Mouse (Mus musculus) midbrain, embryonic 12.5 days (tissue): Measurements from ENCODE around the gene Mlc1. TPM values are rescaled to one million over a fixed set of nuclear protein-coding genes. Genes with fewer than 3 reads are reported as not detected.

ENCODE experiments used
- ATAC-seq: fragments of 200-750 bp; cut with Nextera tagmentation; 2 replicates; pipeline ENCODE4 v1.8.0; 2017; ENCODE audit warnings: low read depth, moderate TSS enrichment, moderate library complexity; ENCODE audit not compliant: low FRiP score
- H3K27ac ChIP-seq: fragments of 300-500 bp; sonication (generic); replicated peaks from 2 replicates; pipeline ENCODE4 v1.5.1; 2016; ENCODE audit warnings: mild to moderate bottlenecking
- H3K27me3 ChIP-seq: fragments of 300-500 bp; sonication (generic); 2 replicates; pipeline ENCODE4 v1.6.1; 2016; ENCODE audit warnings: mild to moderate bottlenecking
- H3K36me3 ChIP-seq: fragments of 300-500 bp; sonication (generic); 2 replicates; pipeline ENCODE4 v1.6.1; 2016
- H3K4me1 ChIP-seq: fragments of 300-500 bp; sonication (generic); 2 replicates; pipeline ENCODE4 v1.6.1; 2016
- H3K4me2 ChIP-seq: fragments of 300-500 bp; sonication (generic); replicated peaks from 2 replicates; pipeline ENCODE4 v1.6.1; 2016; ENCODE audit warnings: mild to moderate bottlenecking, moderate library complexity
- H3K4me3 ChIP-seq: fragments of 300-500 bp; sonication (generic); 2 replicates; pipeline ENCODE4 v1.5.1; 2016; ENCODE audit warnings: mild to moderate bottlenecking
- H3K9ac ChIP-seq: fragments of 300-500 bp; sonication (generic); replicated peaks from 2 replicates; pipeline ENCODE4 v1.6.1; 2016; ENCODE audit warnings: mild to moderate bottlenecking, moderate library complexity
- H3K9me3 ChIP-seq: fragments of 300-500 bp; sonication (generic); 2 replicates; pipeline ENCODE4 v1.6.1; 2016; ENCODE audit warnings: mild to moderate bottlenecking
- WGBS: fragments of 180-500 bp; shearing (Covaris S2); methylation state at CpG from one replicate; pipeline ENCODE4 v1.1.7; 2016; 5-methylcytosine and 5-hydroxymethylcytosine counted together
- polyA plus RNA-seq: library from polyadenylated mRNA; unstranded; fragments of >200 nt; fragmentation: Nextera tagmentation; extraction: Ambion mirVana; gene quantifications from 2 replicates; pipeline ENCODE4 v1.2.1, GENCODE M21; 2016

Gene Mlc1
- polyA plus RNA-seq, result 3.8 and 4.7 TPM in 2 replicates

GRCm38 (mm10) chr15:88978281-88979137 lies at the start of gene Mlc1:
Gene Mlc1 (minus strand): TSS chr15:88979007.
- H3K9me3 ChIP-seq, result no peaks in the 10 kb centered on the region; the same call in 1 of the 2 replicates
- 11% methylated on average over 10 of the region's 10 CpGs for WGBS
- H3K4me2 ChIP-seq, result peak within 1 kb of the TSS; percentile 29
- peak; percentile 91 for ATAC-seq
- peak within 1 kb of the TSS; percentile 18; the same call in 1 of the 2 replicates for H3K4me3 ChIP-seq
- no peak within 1 kb of the TSS for H3K9ac ChIP-seq
- peak within 1 kb of the TSS; percentile 71 for H3K27ac ChIP-seq
- peaks cover 20% of the 10 kb centered on the region for H3K4me1 ChIP-seq
- no peaks in the 10 kb centered on the region for H3K36me3 ChIP-seq
- H3K27me3 ChIP-seq, result peaks cover 21% of the 10 kb centered on the region

- no peak overlapping the region for H3K9ac ChIP-seq
- no peaks in the 10 kb centered on the region for H3K27me3 ChIP-seq
- H3K4me3 ChIP-seq, result no peak overlapping the region
- H3K4me2 ChIP-seq, result no peak overlapping the region
- H3K9me3 ChIP-seq, result no peaks in the 10 kb centered on the region
- WGBS, result 87% methylated on average over 7 of the region's 7 CpGs
- peaks cover 3% of the 10 kb centered on the region; the same call in 1 of the 2 replicates for H3K4me1 ChIP-seq
- ATAC-seq, result no peak
- no peak overlapping the region for H3K27ac ChIP-seq
- H3K36me3 ChIP-seq, result no peaks in the 10 kb centered on the region
Measured at GRCm38 (mm10) chr15:89020492-89020891, 41.7 kb upstream of the Mlc1 start.

- H3K36me3 ChIP-seq, result no peaks in the 10 kb centered on the region
- no peak for ATAC-seq
- no peak overlapping the region for H3K27ac ChIP-seq
- H3K4me3 ChIP-seq, result no peak overlapping the region
- H3K27me3 ChIP-seq, result no peaks in the 10 kb centered on the region
- no peak overlapping the region for H3K4me2 ChIP-seq
- no peaks in the 10 kb centered on the region for H3K9me3 ChIP-seq
- WGBS, result 85% methylated on average over 7 of the region's 7 CpGs
- H3K9ac ChIP-seq, result no peak overlapping the region
- H3K4me1 ChIP-seq, result peaks cover 3% of the 10 kb centered on the region; the same call in 1 of the 2 replicates
Measured at GRCm38 (mm10) chr15:89020085-89020484, 41.3 kb upstream of the Mlc1 start.

- no peak overlapping the region for H3K4me3 ChIP-seq
- 88% methylated on average over 3 of the region's 3 CpGs for WGBS
- H3K36me3 ChIP-seq, result no peaks in the 10 kb centered on the region
- no peak overlapping the region for H3K9ac ChIP-seq
- H3K27ac ChIP-seq, result no peak overlapping the region
- no peak overlapping the region for H3K4me2 ChIP-seq
- ATAC-seq, result no peak
- 0 out of 2 replicates have a peak, but pooled peaks cover 5% of the 10 kb centered on the region for H3K27me3 ChIP-seq
- no peaks in the 10 kb centered on the region for H3K4me1 ChIP-seq
- H3K9me3 ChIP-seq, result no peaks in the 10 kb centered on the region
Measured at GRCm38 (mm10) chr15:89016722-89017121, 37.9 kb upstream of the Mlc1 start.

- WGBS, result 87% methylated on average over 5 of the region's 5 CpGs
Measured at GRCm38 (mm10) chr15:89007781-89008180, 29.0 kb upstream of the Mlc1 start.

GRCm38 (mm10) chr15:89007002-89007401 lies 28.2 kb upstream of the Mlc1 start:
- ATAC-seq, result no peak
- 90% methylated on average over 7 of the region's 7 CpGs for WGBS
- Histone ChIP-seq H3K27me3 (no peaks in the 10 kb centered on the region), H3K27ac (no peak overlapping the region), H3K36me3 (no peaks in the 10 kb centered on the region), H3K9ac (no peak overlapping the region), H3K4me1 (no peaks in the 10 kb centered on the region), H3K4me2 (no peak overlapping the region), H3K4me3 (no peak overlapping the region), H3K9me3 (no peaks in the 10 kb centered on the region)

More at GRCm38 (mm10) chr15:89007781-89008180, 29.0 kb upstream of the Mlc1 start:
- Histone ChIP-seq H3K4me2 (no peak overlapping the region), H3K9ac (no peak overlapping the region), H3K27me3 (no peaks in the 10 kb centered on the region), H3K4me1 (no peaks in the 10 kb centered on the region), H3K9me3 (no peaks in the 10 kb centered on the region), H3K36me3 (no peaks in the 10 kb centered on the region), H3K4me3 (no peak overlapping the region), H3K27ac (no peak overlapping the region)
- no peak for ATAC-seq

GRCm38 (mm10) chr15:89001245-89001644 lies 22.4 kb upstream of the Mlc1 start:
- Histone ChIP-seq H3K9me3 (no peaks in the 10 kb centered on the region), H3K4me2 (no peak overlapping the region), H3K9ac (no peak overlapping the region), H3K4me1 (no peaks in the 10 kb centered on the region), H3K36me3 (no peaks in the 10 kb centered on the region), H3K4me3 (no peak overlapping the region), H3K27me3 (no peaks in the 10 kb centered on the region), H3K27ac (no peak overlapping the region)
- 73% methylated on average over 3 of the region's 3 CpGs for whole genome bisulfite sequencing
- ATAC-seq, result no peak

GRCm38 (mm10) chr15:89000367-89000766 lies 21.6 kb upstream of the Mlc1 start:
- Histone ChIP-seq H3K27ac (no peak overlapping the region), H3K9me3 (no peaks in the 10 kb centered on the region), H3K36me3 (no peaks in the 10 kb centered on the region), H3K4me2 (no peak overlapping the region), H3K4me3 (no peak overlapping the region), H3K27me3 (no peaks in the 10 kb centered on the region), H3K9ac (no peak overlapping the region), H3K4me1 (no peaks in the 10 kb centered on the region)
- ATAC-seq, result no peak
- 72% methylated on average over 2 of the region's 2 CpGs for WGBS

- H3K27me3 ChIP-seq, result no peaks in the 10 kb centered on the region
- no peak overlapping the region for H3K4me2 ChIP-seq
- H3K27ac ChIP-seq, result no peak overlapping the region
- no peak for ATAC-seq
- H3K4me3 ChIP-seq, result no peak overlapping the region
- no peak overlapping the region for H3K9ac ChIP-seq
- 96% methylated on average over 2 of the region's 2 CpGs for WGBS
- no peaks in the 10 kb centered on the region for H3K9me3 ChIP-seq
- no peaks in the 10 kb centered on the region for H3K36me3 ChIP-seq
- H3K4me1 ChIP-seq, result no peaks in the 10 kb centered on the region
Measured at GRCm38 (mm10) chr15:88999124-88999523, 20.3 kb upstream of the Mlc1 start.

- WGBS, result 77% methylated on average over 8 of the region's 8 CpGs
Measured at GRCm38 (mm10) chr15:88998636-88999035, 19.8 kb upstream of the Mlc1 start.

GRCm38 (mm10) chr15:88989236-88989635 lies 10.4 kb upstream of the Mlc1 start:
- Histone ChIP-seq H3K4me2 (no peak overlapping the region), H3K27ac (no peak overlapping the region), H3K36me3 (no peaks in the 10 kb centered on the region), H3K4me1 (no peaks in the 10 kb centered on the region), H3K4me3 (no peak overlapping the region), H3K27me3 (no peaks in the 10 kb centered on the region), H3K9me3 (no peaks in the 10 kb centered on the region), H3K9ac (no peak overlapping the region)
- ATAC-seq, result no peak
- WGBS, result 88% methylated on average over 2 of the region's 2 CpGs

More at GRCm38 (mm10) chr15:88998636-88999035, 19.8 kb upstream of the Mlc1 start:
- no peak overlapping the region for H3K9ac ChIP-seq
- H3K4me3 ChIP-seq, result no peak overlapping the region
- H3K27me3 ChIP-seq, result no peaks in the 10 kb centered on the region
- no peaks in the 10 kb centered on the region for H3K9me3 ChIP-seq
- H3K27ac ChIP-seq, result no peak overlapping the region
- ATAC-seq, result no peak
- no peaks in the 10 kb centered on the region for H3K36me3 ChIP-seq
- no peaks in the 10 kb centered on the region for H3K4me1 ChIP-seq
- H3K4me2 ChIP-seq, result no peak overlapping the region

GRCm38 (mm10) chr15:88982534-88983079 lies 3.8 kb upstream of the Mlc1 start, which contains the start of gene Mov10l1:
Gene Mov10l1 (plus strand): TSS chr15:88982909.
- Histone ChIP-seq H3K36me3 (no peaks in the 10 kb centered on the region), H3K9me3 (no peaks in the 10 kb centered on the region; the same call in 1 of the 2 replicates), H3K27me3 (peaks cover 9% of the 10 kb centered on the region), H3K27ac (no peak within 1 kb of the TSS), H3K4me3 (no peak within 1 kb of the TSS), H3K4me1 (peaks cover 11% of the 10 kb centered on the region), H3K9ac (no peak within 1 kb of the TSS), H3K4me2 (no peak within 1 kb of the TSS)
- no peak for ATAC-seq
- 96% methylated on average over 31 of the region's 31 CpGs for WGBS
